Mouse (Mus musculus) midbrain, postnatal 0 days (tissue): ENCODE data around the gene Fgf13. TPM values are rescaled to one million over a fixed set of nuclear protein-coding genes. Genes with fewer than 3 reads are reported as not detected.

Source experiments
- ATAC-seq: fragments of 200-750 bp; cut with Nextera tagmentation; 2 replicates; pipeline ENCODE4 v1.8.0; 2017; ENCODE audit warnings: moderate number of reproducible peaks, mild to moderate bottlenecking, moderate TSS enrichment, moderate library complexity; ENCODE audit not compliant: low FRiP score
- DNase-seq: peaks from one replicate; pipeline ENCODE4 v3.0.0-alpha.2; 2015; ENCODE audit warnings: low spot score
- H3K27ac ChIP-seq: fragments of 300-500 bp; sonication (generic); 2 replicates; pipeline ENCODE4 v1.5.1; 2014; ENCODE audit warnings: low read depth, mild to moderate bottlenecking, low read length, mixed read lengths
- H3K27me3 ChIP-seq: fragments of 300-500 bp; sonication (generic); 2 replicates; pipeline ENCODE4 v1.6.1; 2014; ENCODE audit warnings: low read length, control low read depth, mixed read lengths; ENCODE audit not compliant: insufficient read depth
- H3K36me3 ChIP-seq: fragments of 300-500 bp; sonication (generic); 2 replicates; pipeline ENCODE4 v1.6.1; 2014; ENCODE audit warnings: low read length, control low read depth, mixed read lengths; ENCODE audit not compliant: insufficient read depth
- H3K4me1 ChIP-seq: fragments of 300-500 bp; sonication (generic); 2 replicates; pipeline ENCODE4 v1.6.1; 2014; ENCODE audit warnings: mild to moderate bottlenecking, control low read depth, antibody characterized with exemption, low read length, mixed read lengths; ENCODE audit not compliant: insufficient read depth
- H3K4me2 ChIP-seq: fragments of 300-500 bp; sonication (generic); 2 replicates; pipeline ENCODE4 v1.6.1; 2014; ENCODE audit warnings: low read depth, mild to moderate bottlenecking, low read length, mixed read lengths; ENCODE audit not compliant: poor library complexity, severe bottlenecking
- H3K4me3 ChIP-seq: fragments of 300-500 bp; sonication (generic); 2 replicates; pipeline ENCODE4 v1.5.1; 2014; ENCODE audit warnings: low read depth, mild to moderate bottlenecking, low read length, moderate library complexity
- H3K9ac ChIP-seq: fragments of 300-500 bp; sonication (generic); replicated peaks from 2 replicates; pipeline ENCODE4 v1.6.1; 2014; ENCODE audit warnings: mild to moderate bottlenecking, low read length, moderate library complexity, mixed read lengths; ENCODE audit not compliant: poor library complexity, severe bottlenecking
- H3K9me3 ChIP-seq: fragments of 300-500 bp; sonication (generic); 2 replicates; pipeline ENCODE4 v1.6.1; 2016; ENCODE audit warnings: low read length, control low read depth
- CTCF ChIP-seq: IDR thresholded peaks from 2 replicates; pipeline ENCODE4 v1.5.1; 2016; ENCODE audit warnings: antibody characterized with exemption, mild to moderate bottlenecking
- WGBS: fragments of 180-500 bp; shearing (Covaris S2); extraction: QIAGEN DNeasy Blood & Tissue Kit; methylation state at CpG from one replicate; pipeline ENCODE4 v1.1.7; 2014; 5-methylcytosine and 5-hydroxymethylcytosine counted together
- polyA plus RNA-seq: library from polyadenylated mRNA; unstranded; fragments of >200 nt; fragmentation: Nextera tagmentation; extraction: Ambion mirVana; gene quantifications from 2 replicates; pipeline ENCODE4 v1.2.1, GENCODE M21; 2015
- total RNA-seq: library from RNA; depleted of rRNA; stranded (reverse); fragments of >200 nt; gene quantifications from 2 replicates; pipeline ENCODE4 v1.2.3, GENCODE M21; 2014

Gene Fgf13
- total and polyA plus RNA-seq, 2 experiments from 2014 or later, result 150 to 228 TPM

DNA sequence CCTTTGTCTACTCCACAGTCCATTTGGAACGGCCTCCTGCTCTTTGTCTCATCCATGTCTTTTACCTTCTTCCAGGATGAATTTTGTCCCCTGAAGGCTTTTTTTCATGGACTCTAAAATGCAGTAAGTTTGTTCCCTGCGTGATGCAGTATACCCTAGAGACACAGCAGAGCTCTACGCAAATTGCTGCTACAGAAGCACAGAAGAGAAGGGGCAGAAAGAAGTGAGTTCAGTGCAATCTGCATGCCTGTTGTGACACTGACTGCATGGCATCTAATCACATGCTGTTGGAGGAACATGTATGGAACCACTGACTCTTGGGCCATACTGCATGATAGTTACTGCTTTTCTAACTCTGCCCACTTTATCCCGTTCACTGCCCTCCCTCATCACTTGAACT, 388.2 kb downstream of the Fgf13 start:
- ATAC-seq (0 out of 2 replicates have a peak, but pooled peaks have one; percentile 28), DNase-seq (no peak)
- TF ChIP-seq CTCF, result no peak
- Histone ChIP-seq H3K9me3 (no peaks in the 10 kb centered on the region), H3K36me3 (no peaks in the 10 kb centered on the region), H3K27ac (no peak overlapping the region), H3K27me3 (no peaks in the 10 kb centered on the region), H3K4me3 (no peak overlapping the region), H3K4me2 (no peak overlapping the region), H3K9ac (no peak overlapping the region), H3K4me1 (no peaks in the 10 kb centered on the region)
- WGBS, result 48% methylated on average over 4 of the region's 4 CpGs

- Histone ChIP-seq H3K9ac (no peak overlapping the region), H3K9me3 (no peaks in the 10 kb centered on the region), H3K27me3 (no peaks in the 10 kb centered on the region), H3K4me1 (no peaks in the 10 kb centered on the region), H3K4me3 (no peak overlapping the region), H3K27ac (no peak overlapping the region), H3K4me2 (no peak overlapping the region), H3K36me3 (no peaks in the 10 kb centered on the region)
- DNase-seq (peak; percentile 84), ATAC-seq (peak; percentile 84)
- peak; percentile 71 for TF ChIP-seq CTCF
- WGBS, result 19% methylated on average over 3 of the region's 3 CpGs
These were observed 388.7 kb downstream of the Fgf13 start for GRCm38 (mm10) chrX:59179081-59179596.

GRCm38 (mm10) chrX:59177653-59178052, 390.2 kb downstream of the Fgf13 start:
- Histone ChIP-seq H3K4me3 (no peak overlapping the region), H3K27ac (no peak overlapping the region), H3K9me3 (no peaks in the 10 kb centered on the region), H3K4me1 (no peaks in the 10 kb centered on the region), H3K36me3 (no peaks in the 10 kb centered on the region), H3K9ac (no peak overlapping the region), H3K27me3 (no peaks in the 10 kb centered on the region), H3K4me2 (no peak overlapping the region)
- 49% methylated on average over 3 of the region's 3 CpGs for WGBS
- TF ChIP-seq CTCF, result peak; percentile 62
- DNase-seq (peak; percentile 43), ATAC-seq (no peak)

- ATAC-seq, result no peak
- Histone ChIP-seq H3K36me3 (no peaks in the 10 kb centered on the region), H3K4me3 (no peak overlapping the region), H3K4me2 (no peak overlapping the region), H3K27me3 (no peaks in the 10 kb centered on the region), H3K27ac (no peak overlapping the region), H3K4me1 (no peaks in the 10 kb centered on the region), H3K9ac (no peak overlapping the region), H3K9me3 (no peaks in the 10 kb centered on the region)
- TF ChIP-seq CTCF, result peak; percentile 83
- DNase-seq, result peak; percentile 58
- 0% methylated on average over 1 of the region's 1 CpGs for WGBS
These were observed 395.7 kb downstream of the Fgf13 start for GRCm38 (mm10) chrX:59172200-59172599.

DNA sequence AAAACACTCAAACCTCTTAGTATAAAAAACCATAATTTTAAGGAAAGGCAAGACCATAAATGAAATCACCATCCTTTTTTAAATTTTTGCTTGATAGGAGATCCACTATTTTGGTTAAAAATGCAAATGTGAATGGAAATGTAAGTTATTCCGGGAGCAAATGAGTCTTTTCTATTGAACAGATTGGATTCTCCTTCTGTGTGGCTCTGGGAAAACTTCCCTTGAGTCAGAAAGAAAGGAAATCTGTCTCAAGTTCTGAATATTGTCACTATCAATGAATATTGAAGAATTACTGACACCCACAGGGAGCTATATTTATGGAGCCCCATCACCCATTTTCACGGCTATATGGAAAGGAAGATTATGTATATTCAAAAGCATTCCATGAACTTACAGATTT, 401.1 kb downstream of the Fgf13 start:
- no peaks in the 10 kb centered on the region for H3K9me3 ChIP-seq
- no peak overlapping the region for H3K9ac ChIP-seq
- no peaks in the 10 kb centered on the region for H3K27me3 ChIP-seq
- H3K4me1 ChIP-seq, result no peaks in the 10 kb centered on the region
- WGBS, result 74% methylated on average over 2 of the region's 2 CpGs
- DNase-seq (no peak), ATAC-seq (no peak)
- H3K36me3 ChIP-seq, result no peaks in the 10 kb centered on the region
- no peak overlapping the region for H3K4me3 ChIP-seq
- no peak for TF ChIP-seq CTCF
- H3K27ac ChIP-seq, result no peak overlapping the region
- H3K4me2 ChIP-seq, result no peak overlapping the region

DNA sequence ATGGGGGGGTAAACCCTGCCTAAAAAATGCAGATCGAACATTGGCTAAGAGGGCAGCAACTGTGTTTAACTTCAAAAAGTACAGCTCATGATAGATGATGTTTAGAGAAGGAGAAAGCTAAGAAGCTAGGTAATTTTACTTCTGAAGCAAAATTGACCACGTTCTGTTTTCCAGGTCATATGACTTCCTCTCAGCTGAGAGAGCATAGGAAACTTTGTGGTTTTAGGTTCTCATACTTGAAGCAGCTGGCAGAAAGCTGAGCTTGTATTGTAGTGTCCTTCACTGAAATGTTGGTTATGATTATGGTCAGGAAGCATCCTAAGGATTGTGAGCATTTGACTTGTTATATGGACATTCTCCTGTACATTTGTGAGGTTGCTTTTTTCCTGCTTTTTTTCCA, 425.9 kb downstream of the Fgf13 start:
- Histone ChIP-seq H3K4me2 (no peak overlapping the region), H3K9ac (no peak overlapping the region), H3K27ac (no peak overlapping the region), H3K9me3 (no peaks in the 10 kb centered on the region), H3K36me3 (no peaks in the 10 kb centered on the region), H3K4me3 (no peak overlapping the region), H3K4me1 (no peaks in the 10 kb centered on the region), H3K27me3 (no peaks in the 10 kb centered on the region)
- no peak for TF ChIP-seq CTCF
- ATAC-seq, result no peak
- no peak for DNase-seq
- 73% methylated on average over 2 of the region's 2 CpGs for WGBS
